Mouse (Mus musculus): ENCODE measurements around the gene Kctd13.
"Not testable (repeated sequence)": the region's sequence is repeated elsewhere in the genome, so short reads cannot be mapped to it uniquely, and the experiment has no call there.

The Kctd13 gene

GRCm38 (mm10) chr7:126928384-126929037 lies at the start of gene Kctd13:
Gene Kctd13, plus strand, starts transcription at chr7:126928879.
- peak; percentile 95 for DNase-seq (ENCODE audit: low read depth)

- DNase-seq (ENCODE audit: low read depth): no peak
These were observed 47.6 kb upstream of the Kctd13 start for GRCm38 (mm10) chr7:126881040-126881439.

- peak; percentile 34 for DNase-seq (ENCODE audit: low read depth)
These were observed 44.9 kb upstream of the Kctd13 start for GRCm38 (mm10) chr7:126883731-126884181.

- peak; percentile 95 for DNase-seq (ENCODE audit: low read depth)
These were observed 44.2 kb upstream of the Kctd13 start, which contains the start of gene Taok2 for GRCm38 (mm10) chr7:126884286-126885164. Gene Taok2, minus strand, starts transcription at chr7:126884703.

- DNase-seq (ENCODE audit: low read depth): no peak
These were observed 41.4 kb upstream of the Kctd13 start for GRCm38 (mm10) chr7:126887281-126887680.

GRCm38 (mm10) chr7:126888852-126889251 lies 39.8 kb upstream of the Kctd13 start:
- DNase-seq (ENCODE audit: low read depth): no peak

GRCm38 (mm10) chr7:126896912-126897311 lies 31.8 kb upstream of the Kctd13 start:
- DNase-seq (ENCODE audit: low read depth): peak; percentile 24

GRCm38 (mm10) chr7:126897390-126898101 lies 31.1 kb upstream of the Kctd13 start:
- DNase-seq (ENCODE audit: low read depth): peak; percentile 57

- peak; percentile 92 for DNase-seq (ENCODE audit: low read depth)
These were observed 30.3 kb upstream of the Kctd13 start for GRCm38 (mm10) chr7:126898102-126898990.

- DNase-seq (ENCODE audit: low read depth): not testable (repeated sequence)
These were observed 28.9 kb upstream of the Kctd13 start for GRCm38 (mm10) chr7:126899781-126900180.

- no peak for DNase-seq (ENCODE audit: low read depth)
These were observed 23.1 kb upstream of the Kctd13 start for GRCm38 (mm10) chr7:126905590-126905989.

GRCm38 (mm10) chr7:126914844-126915243 lies 13.8 kb upstream of the Kctd13 start:
- no peak for DNase-seq (ENCODE audit: low read depth)

GRCm38 (mm10) chr7:126918356-126918755 lies 10.3 kb upstream of the Kctd13 start:
- DNase-seq (ENCODE audit: low read depth): not testable (repeated sequence)

- DNase-seq (ENCODE audit: low read depth): no peak
These were observed 8.7 kb upstream of the Kctd13 start for GRCm38 (mm10) chr7:126919973-126920372.

GRCm38 (mm10) chr7:126921563-126921962 lies 7.1 kb upstream of the Kctd13 start:
- DNase-seq (ENCODE audit: low read depth): no peak

- DNase-seq (ENCODE audit: low read depth): no peak
These were observed 6.0 kb upstream of the Kctd13 start, which contains the start of gene Tmem219 for GRCm38 (mm10) chr7:126922624-126923060. Gene Tmem219, minus strand, starts transcription at chr7:126922917.

- no peak for DNase-seq (ENCODE audit: low read depth)
These were observed 4.7 kb upstream of the Kctd13 start for GRCm38 (mm10) chr7:126923999-126924398.

- peak; percentile 21 for DNase-seq (ENCODE audit: low read depth)
These were observed 2.4 kb upstream of the Kctd13 start for GRCm38 (mm10) chr7:126926299-126926698.

- no peak for DNase-seq (ENCODE audit: low read depth)
These were observed 367 bp downstream of the Kctd13 start for GRCm38 (mm10) chr7:126929046-126929445.

GRCm38 (mm10) chr7:126932652-126933051 lies 4.0 kb downstream of the Kctd13 start:
- no peak for DNase-seq (ENCODE audit: low read depth)

GRCm38 (mm10) chr7:126941171-126941570 lies 12.5 kb downstream of the Kctd13 start:
- DNase-seq (ENCODE audit: low read depth): no peak
